Mouse (Mus musculus): ENCODE results near the gene Foxb1.

Foxb1 gene

GRCm38 (mm10) chr9:69757254-69757653, 3.5 kb downstream of the Foxb1 start:
- no peak for DNase-seq (ENCODE audit: low read depth, low spot score)

GRCm38 (mm10) chr9:69756456-69756855, 4.3 kb downstream of the Foxb1 start:
- no peak for DNase-seq (ENCODE audit: low read depth, low spot score)

- no peak for DNase-seq (ENCODE audit: low read depth, low spot score)
These were observed 4.7 kb downstream of the Foxb1 start for GRCm38 (mm10) chr9:69756041-69756440.

- no peak for DNase-seq (ENCODE audit: low read depth, low spot score)
These were observed 5.6 kb downstream of the Foxb1 start for GRCm38 (mm10) chr9:69755157-69755556.

- DNase-seq (ENCODE audit: low read depth, low spot score), result no peak
These were observed 6.0 kb downstream of the Foxb1 start for GRCm38 (mm10) chr9:69754712-69755111.

- DNase-seq (ENCODE audit: low read depth, low spot score), result no peak
These were observed 6.4 kb downstream of the Foxb1 start for GRCm38 (mm10) chr9:69754291-69754690.

- no peak for DNase-seq (ENCODE audit: low read depth, low spot score)
These were observed 12.8 kb downstream of the Foxb1 start for GRCm38 (mm10) chr9:69747971-69748370.

GRCm38 (mm10) chr9:69728736-69729135, 32.0 kb downstream of the Foxb1 start:
- no peak for DNase-seq (ENCODE audit: low read depth, low spot score)

GRCm38 (mm10) chr9:69718431-69718830, 42.3 kb downstream of the Foxb1 start:
- no peak for DNase-seq (ENCODE audit: low read depth, low spot score)

GRCm38 (mm10) chr9:69716364-69716763, 44.4 kb downstream of the Foxb1 start:
- no peak for DNase-seq (ENCODE audit: low read depth, low spot score)

GRCm38 (mm10) chr9:69715445-69715844, 45.3 kb downstream of the Foxb1 start:
- DNase-seq (ENCODE audit: low read depth, low spot score), result no peak

- DNase-seq (ENCODE audit: low read depth, low spot score), result no peak
These were observed 46.4 kb downstream of the Foxb1 start for GRCm38 (mm10) chr9:69714346-69714745.

- no peak for DNase-seq (ENCODE audit: low read depth, low spot score)
These were observed 47.0 kb downstream of the Foxb1 start for GRCm38 (mm10) chr9:69713577-69714327.

GRCm38 (mm10) chr9:69712714-69713525, 47.8 kb downstream of the Foxb1 start:
- no peak for DNase-seq (ENCODE audit: low read depth, low spot score)

Data from embryo, embryonic 11.5 days (tissue).